Mouse (Mus musculus): ENCODE measurements at regions not wholly inside any gene's neighbourhood (a gene's known extent, or its start where the extent isn't known, plus 50 kb on each side); places are given as distances from the start of the nearest gene placed in this dataset.

- no peak for DNase-seq (ENCODE audit: low spot score)
These were observed 355.0 kb upstream of the Cblb start for GRCm38 (mm10) chr16:51675988-51676387.

DNA sequence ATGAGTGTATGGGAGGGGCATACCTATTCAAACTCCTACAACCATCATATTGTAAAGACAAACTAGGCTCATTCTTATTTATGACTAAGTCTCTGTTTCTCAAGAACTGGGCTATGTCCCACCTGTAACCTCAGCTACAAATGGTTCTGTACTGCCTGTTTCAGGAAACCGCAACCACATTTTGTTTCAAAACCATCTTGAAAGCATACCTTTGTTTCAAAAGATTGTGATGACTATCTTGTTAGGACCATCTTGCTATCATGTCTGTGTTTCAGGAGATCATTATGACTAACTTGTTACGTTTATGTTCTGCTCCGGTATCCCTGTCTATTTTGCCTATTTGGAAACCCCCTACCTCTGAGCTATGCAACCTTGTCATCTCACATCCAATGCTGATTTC lies 340.2 kb upstream of the Cblb start:
- DNase-seq (ENCODE audit: low spot score): no peak

DNA sequence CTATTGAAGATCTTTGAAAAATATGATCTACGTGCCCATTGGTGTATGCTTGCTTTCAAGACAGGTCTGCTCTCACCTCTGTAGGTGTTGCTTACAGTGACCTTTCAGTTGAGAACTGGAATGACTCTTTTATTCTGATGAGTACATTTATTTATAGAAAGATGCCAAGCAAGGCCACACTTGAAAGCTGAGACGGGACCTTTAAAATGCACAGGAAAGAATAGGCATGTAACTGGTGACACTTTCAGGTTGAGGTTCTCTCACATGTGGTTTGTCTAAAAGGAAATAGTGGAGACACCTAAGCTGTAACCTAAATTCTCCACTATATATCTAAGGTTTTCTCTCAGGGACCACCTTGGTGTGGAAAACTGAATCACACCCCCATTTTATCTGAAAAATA lies 326.0 kb upstream of the Cblb start:
- no peak for DNase-seq (ENCODE audit: low spot score)

GRCm38 (mm10) chr16:51718695-51719094 lies 312.3 kb upstream of the Cblb start:
- no peak for DNase-seq (ENCODE audit: low spot score)

DNA sequence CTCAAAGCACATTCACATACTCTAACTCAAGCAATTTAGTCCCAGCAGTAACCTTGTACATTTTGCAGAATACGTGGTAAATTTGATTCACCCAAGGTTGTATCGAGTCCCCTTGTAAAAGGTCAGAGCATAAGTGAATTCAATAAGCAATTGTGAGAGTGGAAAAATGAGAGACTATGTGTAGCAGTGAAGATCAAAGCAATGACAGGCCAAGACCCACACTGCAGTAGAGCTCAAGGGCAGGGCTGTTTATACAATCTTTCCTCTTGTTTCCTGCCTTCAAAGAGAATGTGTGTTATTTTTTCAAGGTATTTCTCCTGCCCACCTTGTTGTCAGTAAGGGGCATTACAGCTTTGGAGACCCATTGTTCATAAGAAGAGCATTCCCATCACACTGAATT lies 311.4 kb upstream of the Cblb start:
- DNase-seq (ENCODE audit: low spot score): no peak

DNA sequence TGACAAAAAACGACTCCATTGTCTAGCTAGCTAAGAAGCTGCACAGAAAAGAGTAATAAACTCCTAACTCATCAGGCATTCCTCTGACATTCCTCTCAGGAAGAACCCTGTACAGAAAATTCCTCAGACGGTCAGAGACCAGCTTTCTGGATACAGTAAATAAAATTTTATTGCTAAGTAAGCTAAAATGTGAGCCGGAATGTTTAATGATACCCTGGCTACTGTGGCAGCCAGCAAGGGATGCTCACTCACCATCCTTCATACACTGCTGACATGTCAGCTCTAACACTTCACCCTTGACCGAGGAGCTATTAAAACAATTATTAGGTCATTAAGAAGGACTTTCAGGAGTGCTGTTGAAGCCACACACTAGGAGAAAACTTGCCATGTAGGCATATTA lies 308.3 kb upstream of the Cblb start:
- DNase-seq (ENCODE audit: low spot score): no peak

GRCm38 (mm10) chr16:51741875-51742274 lies 289.1 kb upstream of the Cblb start:
- DNase-seq (ENCODE audit: low spot score): no peak

DNA sequence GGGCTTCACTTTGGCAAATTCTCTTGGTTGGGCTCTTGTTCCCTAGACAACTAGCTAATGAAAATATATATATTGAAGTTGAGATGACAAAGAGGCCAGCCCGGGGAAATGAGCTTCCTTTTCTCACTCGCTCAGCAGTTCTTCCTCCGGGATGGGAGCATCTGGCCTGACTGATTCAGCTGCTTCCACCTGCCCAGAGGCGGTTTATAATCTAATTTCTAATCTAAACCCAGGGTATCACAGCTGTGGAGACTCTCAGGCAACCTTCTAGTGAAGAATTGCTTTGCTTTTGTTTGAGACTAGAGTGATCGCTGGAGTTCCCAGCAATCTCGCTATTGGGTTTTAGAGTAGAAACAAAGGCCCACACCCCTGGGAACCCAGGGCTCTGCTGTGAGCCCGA lies 279.1 kb upstream of the Cblb start:
- DNase-seq (ENCODE audit: low spot score): no peak

- no peak for DNase-seq (ENCODE audit: low spot score)
These were observed 272.4 kb upstream of the Cblb start for GRCm38 (mm10) chr16:51758361-51759227.

DNA sequence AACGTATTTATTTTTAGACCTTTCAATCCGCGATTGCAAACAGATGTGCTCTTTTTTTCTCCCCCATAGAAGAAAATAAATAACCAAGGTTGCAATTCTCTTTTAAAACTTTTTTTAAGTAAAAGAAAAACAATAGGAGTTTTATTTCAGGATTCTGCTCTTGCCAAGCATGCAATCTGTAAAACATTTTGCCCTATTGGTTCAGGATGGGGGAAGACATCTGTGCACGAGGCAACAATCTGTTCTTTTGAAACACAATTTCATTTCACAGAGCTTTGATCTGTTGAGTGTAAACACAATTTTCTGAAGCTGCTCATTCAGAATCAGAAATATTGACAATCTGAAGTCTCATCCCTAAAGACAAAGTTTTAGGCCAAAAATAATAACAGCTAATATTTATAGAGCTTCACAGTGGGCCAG lies 271.8 kb upstream of the Cblb start:
- no peak for DNase-seq (ENCODE audit: low spot score)

DNA sequence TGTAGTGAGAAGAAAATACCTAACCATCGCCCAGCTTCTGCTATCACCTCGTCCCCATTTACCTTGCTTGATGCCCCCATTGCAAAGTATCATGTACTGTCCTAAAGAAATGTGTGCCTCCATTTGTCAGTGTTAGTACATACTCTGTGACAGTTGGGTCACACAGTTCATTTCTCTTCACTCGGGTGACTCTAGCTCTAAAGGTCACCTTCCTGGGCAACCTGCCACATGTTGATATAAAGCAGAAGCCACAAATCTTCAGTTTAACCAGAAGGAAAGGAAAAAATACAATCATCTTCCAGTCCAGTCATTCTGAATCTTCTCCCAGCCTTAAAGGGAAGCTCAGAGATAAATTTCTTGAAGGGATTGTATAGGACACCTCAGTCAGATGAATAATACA lies 263.5 kb upstream of the Cblb start:
- DNase-seq (ENCODE audit: low spot score): no peak

DNA sequence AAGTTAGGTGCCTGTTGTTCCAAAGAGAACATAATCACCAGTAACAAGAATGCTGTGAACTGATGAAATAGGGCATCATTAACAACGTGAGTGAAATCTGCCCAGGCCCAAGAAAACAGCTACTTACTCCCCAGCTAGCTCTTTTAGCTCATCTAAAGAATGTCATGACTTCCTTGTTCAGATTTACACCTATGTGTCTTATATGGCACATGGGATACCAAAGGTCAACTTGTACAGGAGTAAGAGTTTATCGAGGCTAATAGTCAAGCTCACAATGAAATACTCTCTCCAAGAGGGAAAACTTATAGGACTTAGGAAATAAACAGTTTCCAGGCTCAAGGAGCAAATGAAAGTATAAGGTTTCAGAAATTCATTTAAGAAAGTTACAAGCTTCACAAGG lies 252.1 kb upstream of the Cblb start:
- no peak for DNase-seq (ENCODE audit: low spot score)

- no peak for DNase-seq (ENCODE audit: low spot score)
These were observed 236.0 kb upstream of the Cblb start for GRCm38 (mm10) chr16:51795003-51795402.

GRCm38 (mm10) chr16:51807323-51807722 lies 223.7 kb upstream of the Cblb start:
- no peak for DNase-seq (ENCODE audit: low spot score)

- no peak for DNase-seq (ENCODE audit: low spot score)
These were observed 221.9 kb upstream of the Cblb start for GRCm38 (mm10) chr16:51809120-51809519.

- DNase-seq (ENCODE audit: low spot score): no peak
These were observed 220.0 kb upstream of the Cblb start for GRCm38 (mm10) chr16:51811073-51811472.

GRCm38 (mm10) chr16:51842770-51843169 lies 188.3 kb upstream of the Cblb start:
- DNase-seq (ENCODE audit: low spot score): no peak

DNA sequence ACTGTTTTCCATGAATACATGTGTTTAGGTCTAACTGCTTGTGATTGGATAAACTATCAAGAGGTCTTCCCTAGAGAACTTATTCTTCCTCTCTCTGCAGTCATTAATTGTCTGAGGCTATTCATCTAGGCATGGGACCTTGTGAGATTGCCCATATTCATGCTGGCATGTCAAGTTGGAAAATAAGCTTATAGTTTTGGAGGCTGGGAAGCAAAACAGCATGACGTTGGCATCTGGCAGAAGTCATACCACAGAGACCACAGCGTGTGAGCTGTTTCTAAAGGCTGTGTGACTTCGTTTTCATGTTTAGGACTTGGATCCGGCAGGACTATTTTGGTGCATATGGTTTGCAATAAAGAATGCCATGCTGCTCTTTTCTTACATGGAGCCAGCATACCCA lies 185.5 kb upstream of the Cblb start:
- no peak for DNase-seq (ENCODE audit: low spot score)

DNA sequence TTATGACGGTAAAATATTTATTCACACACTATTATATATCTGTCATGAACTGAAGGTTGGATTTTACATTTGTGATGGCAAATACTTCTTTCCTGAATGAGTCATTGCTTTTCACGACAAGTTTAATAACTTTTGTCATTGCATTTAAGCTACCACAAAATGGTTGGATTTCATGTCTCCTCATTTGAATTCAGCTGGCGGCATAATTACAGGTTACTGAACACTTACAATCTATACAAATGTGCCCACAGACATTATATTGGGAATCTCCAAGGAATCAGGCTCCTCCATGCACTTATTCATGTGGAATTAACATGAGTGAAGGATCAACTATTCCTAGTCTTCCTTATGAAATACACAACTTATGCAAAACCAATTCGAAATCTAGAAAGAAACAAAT lies 150.3 kb upstream of the Cblb start:
- no peak for DNase-seq (ENCODE audit: low spot score)

GRCm38 (mm10) chr16:51881127-51881526 lies 149.9 kb upstream of the Cblb start:
- DNase-seq (ENCODE audit: low spot score): no peak

DNA sequence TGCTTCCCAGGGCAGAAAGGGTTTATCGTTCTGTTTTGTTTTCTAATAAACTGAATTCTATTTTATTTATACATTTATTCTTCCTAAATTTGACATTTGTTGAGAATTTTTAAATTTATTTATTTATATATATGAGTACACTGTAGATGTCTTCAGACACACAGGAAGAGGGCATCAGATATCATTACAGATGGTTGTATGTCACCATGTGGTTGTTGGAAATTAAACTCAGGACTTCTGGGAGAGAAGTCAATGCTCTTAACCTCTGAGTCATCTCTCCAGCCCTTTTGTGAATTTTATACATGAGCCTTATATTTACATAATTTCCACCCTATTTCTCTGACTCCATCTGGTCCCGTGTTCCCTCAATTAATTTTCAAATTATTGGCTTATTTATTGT lies 147.2 kb upstream of the Cblb start:
- no peak for DNase-seq (ENCODE audit: low spot score)

GRCm38 (mm10) chr16:51887496-51887895 lies 143.5 kb upstream of the Cblb start:
- no peak for DNase-seq (ENCODE audit: low spot score)

- DNase-seq (ENCODE audit: low spot score): peak; percentile 4
These were observed 125.4 kb upstream of the Cblb start for GRCm38 (mm10) chr16:51905588-51905987.

DNA sequence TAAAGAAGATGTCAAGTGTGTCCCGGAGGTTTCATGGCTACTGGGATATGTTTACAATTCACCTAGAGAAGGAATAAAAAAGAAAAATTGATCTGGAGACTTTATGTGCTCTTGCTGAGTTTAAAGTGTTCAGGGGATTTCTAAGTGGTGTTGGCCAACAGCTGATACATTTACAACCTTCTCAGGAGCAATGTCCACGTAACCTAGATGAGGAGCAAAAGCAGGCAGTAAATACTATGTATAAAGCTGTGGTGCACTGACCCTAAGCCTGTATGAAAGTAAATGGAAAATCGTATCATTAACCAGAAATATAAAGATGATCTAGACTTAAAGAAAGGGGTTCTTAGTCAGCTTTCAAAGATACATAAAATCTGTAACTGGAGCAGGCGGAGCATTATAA lies 124.3 kb upstream of the Cblb start:
- DNase-seq (ENCODE audit: low spot score): no peak

Data from ovary, postnatal 36 days (tissue).